Mouse (Mus musculus): ENCODE data around the gene Nedd9.

DNA sequence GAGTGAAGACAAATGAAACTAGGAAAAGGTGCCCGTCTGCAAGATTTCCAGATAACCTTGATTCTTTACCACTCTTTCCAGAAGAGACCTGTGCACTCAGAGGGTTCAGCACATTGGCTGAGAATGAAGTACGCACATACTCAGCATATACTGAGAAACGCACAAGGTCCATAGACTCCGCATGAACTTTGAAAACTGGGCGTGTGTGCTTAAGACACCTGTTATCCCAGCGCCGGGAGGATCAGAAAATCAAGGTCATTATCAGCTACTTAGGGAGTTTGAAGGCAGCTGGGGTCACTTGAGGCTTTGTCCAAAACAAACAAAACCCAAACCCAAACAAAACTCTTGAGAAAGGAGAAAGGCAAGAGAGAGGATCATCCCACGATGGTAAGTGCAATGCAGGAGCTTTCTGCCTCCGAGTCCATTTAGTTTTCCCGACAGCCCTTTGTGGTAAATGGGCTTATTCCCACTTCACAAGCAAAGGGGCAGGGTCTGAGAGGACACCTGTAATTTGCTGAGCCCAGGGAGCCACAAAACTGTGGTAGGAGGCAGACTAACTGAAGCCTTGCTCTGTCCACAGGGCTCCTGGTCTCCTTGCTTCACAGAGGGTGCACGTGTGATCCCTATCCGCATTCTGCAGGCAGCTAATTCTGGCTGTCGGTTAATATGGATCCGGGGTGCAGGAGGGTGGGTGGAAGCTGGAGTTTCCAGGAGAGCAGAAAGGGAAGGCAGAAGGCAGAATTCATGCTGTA lies 153.1 kb downstream of the Nedd9 start:
- no peak for TF ChIP-seq CTCF (IDR thresholded peaks at IDR 0.05; ENCODE audit: low read depth, low read length)
- TF ChIP-seq POLR2A (IDR thresholded peaks at IDR 0.05; ENCODE audit: borderline replicate concordance, low read depth, low read length), result no peak

Data from bone marrow macrophage, adult 2 months (primary cell).